Mouse (Mus musculus) lung, postnatal 14 days (tissue): ENCODE measurements at regions not wholly inside any gene's neighbourhood (a gene's known extent, or its start where the extent isn't known, plus 50 kb on each side); places are given as distances from the start of the nearest gene placed in this dataset.

Experiments used
- DNase-seq: peaks from one replicate; pipeline ENCODE4 v3.0.0; 2021

- DNase-seq, result peak; percentile 71
Observed at GRCm38 (mm10) chrX:152918212-152918611, 88.1 kb upstream of the Usp51 start.

GRCm38 (mm10) chrX:152926991-152927390 lies 79.3 kb upstream of the Usp51 start:
- DNase-seq, result peak; percentile 0

- DNase-seq, result no peak
Observed at GRCm38 (mm10) chrX:152946201-152946600, 60.1 kb upstream of the Usp51 start.
